Mouse (Mus musculus) kidney, postnatal 14 days (tissue): ENCODE measurements around the gene Vps36.

Source experiments
- DNase-seq: peaks from one replicate; pipeline ENCODE4 v3.0.0; 2022; ENCODE audit warnings: mixed read lengths

Gene Vps36

DNA sequence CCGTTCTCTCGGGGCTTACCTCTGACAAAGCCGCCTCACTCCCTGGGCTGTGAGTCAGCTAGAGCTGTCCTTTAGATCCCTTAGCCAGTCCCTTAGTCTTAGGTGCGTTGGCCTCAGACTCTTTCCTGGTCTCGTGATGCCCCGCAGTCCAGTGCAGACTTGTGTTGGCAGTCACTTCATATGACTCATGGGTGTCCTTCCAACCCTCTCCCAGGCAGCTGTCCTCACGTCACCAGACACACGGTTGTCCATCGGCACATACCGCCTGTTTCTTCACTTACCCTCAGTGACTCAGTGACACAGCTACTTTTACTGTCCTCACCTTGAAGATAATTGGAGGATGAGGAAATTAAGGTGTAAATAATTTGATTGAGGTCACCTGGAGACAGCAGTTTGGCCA, 22.2 kb downstream of the Vps36 start:
- DNase-seq = no peak

DNA sequence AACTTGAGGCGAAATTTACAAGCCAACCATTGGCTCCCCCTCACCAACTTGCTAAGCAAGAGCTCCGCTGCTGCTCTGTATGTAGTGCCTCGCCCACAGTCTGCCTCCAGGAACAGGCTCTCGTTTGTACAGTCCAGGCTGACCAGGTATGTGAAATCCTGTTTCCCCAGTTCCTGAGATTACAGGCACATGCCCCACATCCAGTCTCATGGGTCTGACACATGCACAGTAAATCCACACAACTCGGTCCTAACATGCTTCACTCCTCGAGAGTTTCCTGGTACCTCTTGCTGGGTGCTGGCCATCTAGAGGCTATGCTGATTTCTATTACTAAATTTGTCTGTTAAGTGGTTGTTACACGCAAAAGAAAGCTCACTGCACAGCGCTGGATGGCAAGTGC, 33.8 kb downstream of the Vps36 start:
- no peak for DNase-seq

DNA sequence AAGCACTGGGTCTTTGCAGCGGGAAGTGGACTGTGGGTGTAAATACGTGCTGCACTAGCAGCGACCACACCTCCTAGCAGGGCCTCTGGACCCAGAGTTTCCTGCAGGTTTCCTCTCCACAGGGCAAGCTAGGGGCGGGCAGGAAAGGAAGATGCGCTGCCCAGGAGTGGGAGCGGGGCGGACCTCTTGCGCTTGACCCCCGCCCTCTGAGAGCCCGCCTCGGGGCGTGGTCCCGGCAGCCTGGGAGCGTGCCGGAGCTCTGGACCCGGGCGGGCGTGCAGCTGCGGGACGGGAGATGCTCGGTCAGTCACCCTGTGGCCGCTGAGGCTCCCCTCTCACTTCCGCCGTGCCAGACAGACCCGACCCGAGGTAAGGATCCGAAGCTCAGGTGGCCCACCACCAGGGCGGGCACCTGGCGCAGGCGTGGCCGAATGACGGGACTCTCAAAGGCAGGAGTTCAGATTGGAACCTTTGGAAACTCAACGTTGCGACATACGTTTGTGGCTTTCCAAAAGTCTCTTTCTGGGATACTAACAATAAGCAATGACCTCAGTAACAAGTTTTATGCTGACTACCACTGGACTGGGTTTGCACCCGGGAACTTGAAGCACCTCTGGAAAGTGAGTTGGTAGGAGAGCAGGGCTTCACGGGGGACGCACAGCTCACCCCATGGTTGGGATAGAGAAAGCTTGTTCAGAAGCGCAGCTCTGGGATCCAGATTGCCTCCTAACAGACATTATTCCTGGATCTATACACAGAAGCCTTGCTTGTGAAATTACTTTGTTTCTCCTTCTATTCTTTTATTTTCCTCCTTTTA, 34.7 kb downstream of the Vps36 start, which contains the start of gene Thsd1:
Gene Thsd1 (plus strand): TSS at position 253 of the 817 bp plus-strand sequence.
- peak; percentile 87 for DNase-seq

- peak; percentile 42 for DNase-seq
These were observed 36.0 kb downstream of the Vps36 start for GRCm38 (mm10) chr8:22228621-22229020.

GRCm38 (mm10) chr8:22242986-22243385, 50.4 kb downstream of the Vps36 start:
- no peak for DNase-seq

DNA sequence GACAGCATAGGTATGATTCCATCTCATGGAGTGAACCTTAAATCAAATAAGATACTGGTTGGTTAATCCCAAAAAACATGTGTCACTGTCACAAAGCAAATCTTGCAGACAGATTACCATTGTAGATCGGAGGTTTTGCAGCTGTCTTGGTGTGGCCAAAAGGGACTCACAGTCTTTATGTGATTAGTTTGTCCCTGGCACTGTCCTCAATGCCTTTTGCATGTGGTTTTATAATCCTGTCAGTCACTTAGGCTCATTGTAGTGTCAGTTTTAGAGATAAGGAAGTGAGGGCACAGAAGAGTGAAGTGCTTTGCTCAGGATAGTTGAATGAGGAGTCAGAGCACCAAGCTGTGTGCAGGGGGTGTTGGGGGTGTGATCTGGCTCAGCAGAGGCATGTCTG, 53.1 kb downstream of the Vps36 start:
- DNase-seq = no peak

GRCm38 (mm10) chr8:22247956-22248355, 55.3 kb downstream of the Vps36 start:
- DNase-seq = no peak

GRCm38 (mm10) chr8:22249080-22249479, 56.5 kb downstream of the Vps36 start:
- DNase-seq = no peak

DNA sequence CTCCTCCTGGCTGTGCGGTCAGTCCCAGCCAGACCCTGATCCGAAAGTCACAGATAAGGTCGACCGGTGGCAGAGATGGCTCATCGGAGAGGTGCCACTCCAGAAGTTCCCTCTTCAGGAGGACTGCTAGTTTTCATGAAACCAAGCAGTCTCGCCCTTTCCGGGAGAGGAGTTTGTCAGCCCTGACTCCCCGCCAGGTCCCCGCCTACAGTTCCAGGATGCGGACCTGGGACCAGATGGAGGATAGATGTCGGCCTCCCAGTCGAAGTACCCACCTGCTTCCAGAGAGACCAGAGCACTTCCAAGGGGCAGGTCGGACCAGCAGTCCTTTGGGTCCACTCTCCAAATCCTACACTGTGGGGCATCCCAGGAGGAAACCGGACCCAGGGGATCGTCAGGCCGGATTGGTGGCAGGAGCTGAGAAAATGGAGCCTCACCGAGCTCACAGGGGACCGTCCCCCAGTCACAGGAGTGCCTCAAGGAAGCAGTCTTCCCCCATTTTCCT, 66.4 kb downstream of the Vps36 start:
- no peak for DNase-seq

GRCm38 (mm10) chr8:22259531-22259930, 66.9 kb downstream of the Vps36 start:
- DNase-seq = no peak

- DNase-seq = peak; percentile 36
These were observed 67.6 kb downstream of the Vps36 start for GRCm38 (mm10) chr8:22260091-22260722.

- no peak for DNase-seq
These were observed 69.7 kb downstream of the Vps36 start for GRCm38 (mm10) chr8:22262267-22262666.

DNA sequence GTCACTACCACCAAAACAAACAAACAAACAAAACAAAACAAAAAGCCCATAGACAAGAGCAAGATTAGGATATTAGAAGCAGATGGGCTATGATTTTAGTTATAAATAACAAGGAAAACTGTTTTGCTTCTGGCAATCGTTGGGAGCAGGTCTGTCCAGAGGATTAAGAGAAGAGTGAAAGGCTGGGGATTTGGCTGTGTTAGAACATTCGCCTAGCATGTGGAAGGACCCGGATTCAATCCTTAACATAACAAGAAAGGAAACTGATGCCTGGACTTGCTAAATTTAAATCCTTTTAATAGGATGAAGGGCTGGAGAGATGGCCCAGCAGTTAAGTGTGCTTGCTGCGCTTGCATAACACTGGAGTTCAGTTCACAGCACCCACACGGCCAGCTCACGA, 71.7 kb downstream of the Vps36 start:
- DNase-seq = no peak

- peak; percentile 18 for DNase-seq
These were observed 72.2 kb downstream of the Vps36 start for GRCm38 (mm10) chr8:22264787-22265186.

DNA sequence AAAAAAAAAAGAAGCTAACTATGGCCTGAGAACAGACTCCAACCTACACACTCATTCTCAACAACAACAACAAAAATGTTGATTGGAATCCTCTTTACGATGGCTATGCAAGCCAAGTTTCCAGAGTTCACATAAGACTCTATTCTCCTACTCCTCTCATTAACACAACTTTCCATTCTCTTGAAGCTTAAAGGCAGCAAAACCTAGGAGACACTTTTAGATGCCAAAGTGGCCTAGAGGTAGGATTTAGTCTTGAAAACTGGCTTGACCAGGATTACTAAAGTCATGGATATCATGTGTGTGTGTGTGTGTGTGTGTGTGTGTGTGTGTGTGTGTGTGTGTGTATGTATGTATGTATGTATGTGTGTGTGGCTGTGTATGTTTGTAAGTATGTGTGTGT, 72.6 kb downstream of the Vps36 start:
- no peak for DNase-seq

DNA sequence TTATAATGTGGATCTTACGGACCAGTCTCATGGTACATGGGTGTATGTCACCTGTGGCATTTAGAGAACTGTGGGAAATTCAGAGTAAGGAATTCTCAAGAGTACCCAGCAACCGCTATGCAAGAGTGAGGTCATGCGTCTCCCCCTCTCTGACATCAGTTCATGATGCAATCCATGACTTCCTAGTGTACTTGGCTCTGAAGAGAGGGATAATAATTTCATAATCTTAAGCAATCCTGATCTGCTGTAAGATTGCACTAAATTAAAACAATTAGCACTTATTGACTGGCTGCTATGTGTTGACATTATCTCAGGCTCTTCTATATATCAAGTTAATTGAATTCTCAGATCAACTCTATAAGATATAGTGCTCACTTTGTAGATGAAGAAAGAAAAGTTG, 74.2 kb downstream of the Vps36 start:
- no peak for DNase-seq
